Mouse (Mus musculus): ENCODE results near the gene Xbp1. TPM values are rescaled to one million over a fixed set of nuclear protein-coding genes. Genes with fewer than 3 reads are reported as not detected.
"Not testable (repeated sequence)": the region's sequence is repeated elsewhere in the genome, so short reads cannot be mapped to it uniquely, and the experiment has no call there.

Gene Xbp1
- polyA plus RNA-seq, 1 experiment from 2014 or later: 130 TPM

GRCm38 (mm10) chr11:5489433-5489832 lies 31.0 kb upstream of the Xbp1 start:
- H3K9me3 ChIP-seq (ENCODE audit: control insufficient read depth, low read length); H3K4me2 ChIP-seq (ENCODE audit: low read length); H3K4me1 ChIP-seq (ENCODE audit: control insufficient read depth, insufficient read depth, low read length); H3K36me3 ChIP-seq (ENCODE audit: control insufficient read depth, insufficient read depth, low read length); H3K9ac ChIP-seq (replicated peaks; ENCODE audit: low read length); H3K27ac ChIP-seq (replicated peaks; ENCODE audit: low read depth, low read length); H3K4me3 ChIP-seq (replicated peaks; ENCODE audit: low read depth, low read length); ATAC-seq (ENCODE audit: low FRiP score, low TSS enrichment); H3K27me3 ChIP-seq (ENCODE audit: control insufficient read depth, insufficient read depth, low read length); DNase-seq: not testable (repeated sequence)
- 92% methylated on average over 10 of the region's 10 CpGs for WGBS

GRCm38 (mm10) chr11:5490989-5491656 lies 29.3 kb upstream of the Xbp1 start:
- Histone ChIP-seq H3K27me3 (ENCODE audit: control insufficient read depth, insufficient read depth, low read length) (no peaks in the 10 kb centered on the region), H3K4me3 (replicated peaks; ENCODE audit: low read depth, low read length) (no peak overlapping the region), H3K4me2 (ENCODE audit: low read length) (no peak overlapping the region), H3K27ac (replicated peaks; ENCODE audit: low read depth, low read length) (no peak overlapping the region), H3K9me3 (ENCODE audit: control insufficient read depth, low read length) (no peaks in the 10 kb centered on the region), H3K9ac (replicated peaks; ENCODE audit: low read length) (no peak overlapping the region), H3K36me3 (ENCODE audit: control insufficient read depth, insufficient read depth, low read length) (no peaks in the 10 kb centered on the region), H3K4me1 (ENCODE audit: control insufficient read depth, insufficient read depth, low read length) (no peaks in the 10 kb centered on the region)
- WGBS: 84% methylated on average over 10 of the region's 10 CpGs
- DNase-seq (no peak), ATAC-seq (ENCODE audit: low FRiP score, low TSS enrichment) (no peak)

- no peak for DNase-seq
- Histone ChIP-seq H3K27me3 (ENCODE audit: control insufficient read depth, insufficient read depth, low read length) (no peaks in the 10 kb centered on the region), H3K9me3 (ENCODE audit: control insufficient read depth, low read length) (no peaks in the 10 kb centered on the region), H3K27ac (replicated peaks; ENCODE audit: low read depth, low read length) (no peak overlapping the region), H3K4me3 (replicated peaks; ENCODE audit: low read depth, low read length) (no peak overlapping the region), H3K4me2 (ENCODE audit: low read length) (no peak overlapping the region), H3K4me1 (ENCODE audit: control insufficient read depth, insufficient read depth, low read length) (no peaks in the 10 kb centered on the region), H3K36me3 (ENCODE audit: control insufficient read depth, insufficient read depth, low read length) (no peaks in the 10 kb centered on the region), H3K9ac (replicated peaks; ENCODE audit: low read length) (no peak overlapping the region)
- no peak for ATAC-seq (ENCODE audit: low FRiP score, low TSS enrichment)
- 87% methylated on average over 7 of the region's 7 CpGs for WGBS
Measured at GRCm38 (mm10) chr11:5491912-5492311, 28.5 kb upstream of the Xbp1 start.

- H3K4me2 ChIP-seq (ENCODE audit: low read length): no peak overlapping the region
- no peak overlapping the region for H3K9ac ChIP-seq (replicated peaks; ENCODE audit: low read length)
- WGBS: 55% methylated on average over 2 of the region's 2 CpGs
- DNase-seq (no peak), ATAC-seq (ENCODE audit: low FRiP score, low TSS enrichment) (no peak)
- H3K4me3 ChIP-seq (replicated peaks; ENCODE audit: low read depth, low read length): no peak overlapping the region
- no peaks in the 10 kb centered on the region for H3K9me3 ChIP-seq (ENCODE audit: control insufficient read depth, low read length)
- H3K27me3 ChIP-seq (ENCODE audit: control insufficient read depth, insufficient read depth, low read length): no peaks in the 10 kb centered on the region
- no peaks in the 10 kb centered on the region for H3K4me1 ChIP-seq (ENCODE audit: control insufficient read depth, insufficient read depth, low read length)
- no peak overlapping the region for H3K27ac ChIP-seq (replicated peaks; ENCODE audit: low read depth, low read length)
- H3K36me3 ChIP-seq (ENCODE audit: control insufficient read depth, insufficient read depth, low read length): no peaks in the 10 kb centered on the region
Measured at GRCm38 (mm10) chr11:5493869-5494268, 26.6 kb upstream of the Xbp1 start.

- H3K9me3 ChIP-seq (ENCODE audit: control insufficient read depth, low read length): no peaks in the 10 kb centered on the region
- no peak overlapping the region for H3K4me2 ChIP-seq (ENCODE audit: low read length)
- H3K36me3 ChIP-seq (ENCODE audit: control insufficient read depth, insufficient read depth, low read length): no peaks in the 10 kb centered on the region
- 52% methylated on average over 12 of the region's 12 CpGs for WGBS
- H3K4me1 ChIP-seq (ENCODE audit: control insufficient read depth, insufficient read depth, low read length): no peaks in the 10 kb centered on the region
- no peak overlapping the region for H3K9ac ChIP-seq (replicated peaks; ENCODE audit: low read length)
- no peak overlapping the region for H3K27ac ChIP-seq (replicated peaks; ENCODE audit: low read depth, low read length)
- H3K27me3 ChIP-seq (ENCODE audit: control insufficient read depth, insufficient read depth, low read length): no peaks in the 10 kb centered on the region
- DNase-seq (no peak), ATAC-seq (ENCODE audit: low FRiP score, low TSS enrichment) (no peak)
- no peak overlapping the region for H3K4me3 ChIP-seq (replicated peaks; ENCODE audit: low read depth, low read length)
Measured at GRCm38 (mm10) chr11:5495286-5495832, 25.1 kb upstream of the Xbp1 start.

GRCm38 (mm10) chr11:5495906-5496305 lies 24.6 kb upstream of the Xbp1 start:
- Histone ChIP-seq H3K4me2 (ENCODE audit: low read length) (no peak overlapping the region), H3K4me1 (ENCODE audit: control insufficient read depth, insufficient read depth, low read length) (no peaks in the 10 kb centered on the region), H3K9ac (replicated peaks; ENCODE audit: low read length) (no peak overlapping the region), H3K36me3 (ENCODE audit: control insufficient read depth, insufficient read depth, low read length) (no peaks in the 10 kb centered on the region), H3K9me3 (ENCODE audit: control insufficient read depth, low read length) (no peaks in the 10 kb centered on the region), H3K27ac (replicated peaks; ENCODE audit: low read depth, low read length) (no peak overlapping the region), H3K4me3 (replicated peaks; ENCODE audit: low read depth, low read length) (no peak overlapping the region), H3K27me3 (ENCODE audit: control insufficient read depth, insufficient read depth, low read length) (no peaks in the 10 kb centered on the region)
- WGBS: 85% methylated on average over 5 of the region's 5 CpGs
- no peak for ATAC-seq (ENCODE audit: low FRiP score, low TSS enrichment)
- DNase-seq: no peak

- H3K4me2 ChIP-seq (ENCODE audit: low read length): no peak overlapping the region
- no peaks in the 10 kb centered on the region for H3K4me1 ChIP-seq (ENCODE audit: control insufficient read depth, insufficient read depth, low read length)
- WGBS: 97% methylated on average over 13 of the region's 13 CpGs
- DNase-seq (no peak), ATAC-seq (ENCODE audit: low FRiP score, low TSS enrichment) (no peak)
- H3K27ac ChIP-seq (replicated peaks; ENCODE audit: low read depth, low read length): no peak overlapping the region
- H3K4me3 ChIP-seq (replicated peaks; ENCODE audit: low read depth, low read length): no peak overlapping the region
- H3K36me3 ChIP-seq (ENCODE audit: control insufficient read depth, insufficient read depth, low read length): no peaks in the 10 kb centered on the region
- H3K9me3 ChIP-seq (ENCODE audit: control insufficient read depth, low read length): no peaks in the 10 kb centered on the region
- H3K9ac ChIP-seq (replicated peaks; ENCODE audit: low read length): no peak overlapping the region
- no peaks in the 10 kb centered on the region for H3K27me3 ChIP-seq (ENCODE audit: control insufficient read depth, insufficient read depth, low read length)
Measured at GRCm38 (mm10) chr11:5496559-5497248, 23.8 kb upstream of the Xbp1 start.

- no peak overlapping the region for H3K4me3 ChIP-seq (replicated peaks; ENCODE audit: low read depth, low read length)
- H3K9me3 ChIP-seq (ENCODE audit: control insufficient read depth, low read length): no peaks in the 10 kb centered on the region
- ATAC-seq (ENCODE audit: low FRiP score, low TSS enrichment): no peak
- no peak overlapping the region for H3K27ac ChIP-seq (replicated peaks; ENCODE audit: low read depth, low read length)
- no peak overlapping the region for H3K9ac ChIP-seq (replicated peaks; ENCODE audit: low read length)
- no peak overlapping the region for H3K4me2 ChIP-seq (ENCODE audit: low read length)
- WGBS: 82% methylated on average over 9 of the region's 9 CpGs
- no peaks in the 10 kb centered on the region for H3K4me1 ChIP-seq (ENCODE audit: control insufficient read depth, insufficient read depth, low read length)
- H3K36me3 ChIP-seq (ENCODE audit: control insufficient read depth, insufficient read depth, low read length): no peaks in the 10 kb centered on the region
- no peak for DNase-seq
- no peaks in the 10 kb centered on the region for H3K27me3 ChIP-seq (ENCODE audit: control insufficient read depth, insufficient read depth, low read length)
Measured at GRCm38 (mm10) chr11:5498422-5498821, 22.0 kb upstream of the Xbp1 start.

Data from midbrain, embryonic 14.5 days (tissue).